Mouse (Mus musculus) hindbrain, embryonic 11.5 days (tissue): ENCODE results near the gene Olfr63. TPM values are rescaled to one million over a fixed set of nuclear protein-coding genes. Genes with fewer than 3 reads are reported as not detected.
"Not testable (repeated sequence)": the region's sequence is repeated elsewhere in the genome, so short reads cannot be mapped to it uniquely, and the experiment has no call there.

Experiments
- ATAC-seq: fragments of 200-750 bp; cut with Nextera tagmentation; 2 replicates; pipeline ENCODE4 v1.8.0; 2017; ENCODE audit warnings: mild to moderate bottlenecking, moderate TSS enrichment, moderate library complexity; ENCODE audit not compliant: low FRiP score
- DNase-seq: peaks from one replicate; pipeline ENCODE4 v3.0.0-alpha.2; 2015; ENCODE audit warnings: low spot score
- H3K27ac ChIP-seq: fragments of 300-500 bp; sonication (generic); 2 replicates; pipeline ENCODE4 v1.5.1; 2014; ENCODE audit warnings: mild to moderate bottlenecking, low read depth, low read length
- H3K27me3 ChIP-seq: fragments of 300-500 bp; sonication (generic); 2 replicates; pipeline ENCODE4 v1.6.1; 2014; ENCODE audit warnings: mild to moderate bottlenecking, low read length, moderate library complexity, mixed read lengths; ENCODE audit not compliant: control insufficient read depth, insufficient read depth
- H3K36me3 ChIP-seq: fragments of 300-500 bp; sonication (generic); 2 replicates; pipeline ENCODE4 v1.6.1; 2014; ENCODE audit warnings: mild to moderate bottlenecking, low read length, moderate library complexity, mixed read lengths; ENCODE audit not compliant: control insufficient read depth, insufficient read depth
- H3K4me1 ChIP-seq: fragments of 300-500 bp; sonication (generic); replicated peaks from 2 replicates; pipeline ENCODE4 v1.6.1; 2014; ENCODE audit warnings: low read length, mixed read lengths; ENCODE audit not compliant: control insufficient read depth, insufficient read depth
- H3K4me2 ChIP-seq: fragments of 300-500 bp; sonication (generic); replicated peaks from 2 replicates; pipeline ENCODE4 v1.6.1; 2014; ENCODE audit warnings: mild to moderate bottlenecking, low read depth, low read length
- H3K4me3 ChIP-seq: fragments of 300-500 bp; sonication (generic); 2 replicates; pipeline ENCODE4 v1.5.1; 2014; ENCODE audit warnings: low read depth, low read length
- H3K9ac ChIP-seq: fragments of 300-500 bp; sonication (generic); 2 replicates; pipeline ENCODE4 v1.6.1; 2014; ENCODE audit warnings: low read depth, low read length
- H3K9me3 ChIP-seq: fragments of 300-500 bp; sonication (generic); 2 replicates; pipeline ENCODE4 v1.6.1; 2016; ENCODE audit warnings: low read length; ENCODE audit not compliant: control insufficient read depth
- WGBS: fragments of 180-500 bp; shearing (Covaris S2); extraction: QIAGEN DNeasy Blood & Tissue Kit; methylation state at CpG from one replicate; pipeline ENCODE4 v1.1.7; 2014; 5-methylcytosine and 5-hydroxymethylcytosine counted together
- polyA plus RNA-seq: library from polyadenylated mRNA; unstranded; fragments of >200 nt; fragmentation: Nextera tagmentation; extraction: Ambion mirVana; gene quantifications from 2 replicates; pipeline ENCODE4 v1.2.1, GENCODE M21; 2014

The Olfr63 gene
- 0.03 and 0.05 TPM in 2 replicates for polyA plus RNA-seq

- H3K36me3 ChIP-seq: no peaks in the 10 kb centered on the region
- 80% methylated on average over 1 of the region's 1 CpGs for WGBS
- no peaks in the 10 kb centered on the region for H3K4me1 ChIP-seq
- no peak within 1 kb of the TSS for H3K27ac ChIP-seq
- no peak within 1 kb of the TSS for H3K4me2 ChIP-seq
- DNase-seq (no peak), ATAC-seq (no peak)
- no peak within 1 kb of the TSS for H3K4me3 ChIP-seq
- no peaks in the 10 kb centered on the region for H3K27me3 ChIP-seq
- H3K9ac ChIP-seq: no peak within 1 kb of the TSS
- H3K9me3 ChIP-seq: no peaks in the 10 kb centered on the region
Measured at GRCm38 (mm10) chr17:33264376-33264775, at the start of gene Olfr63. Gene Olfr63, plus strand, starts transcription at chr17:33264676.

GRCm38 (mm10) chr17:33221590-33221989 lies 42.9 kb upstream of the Olfr63 start, which contains the start of gene Olfr1564:
Gene Olfr1564, minus strand, starts transcription at chr17:33221690.
- H3K27ac ChIP-seq: no peak within 1 kb of the TSS
- H3K36me3 ChIP-seq: no peaks in the 10 kb centered on the region
- no peak within 1 kb of the TSS for H3K4me3 ChIP-seq
- no peaks in the 10 kb centered on the region for H3K4me1 ChIP-seq
- no peak within 1 kb of the TSS for H3K9ac ChIP-seq
- H3K4me2 ChIP-seq: no peak within 1 kb of the TSS
- no peak for ATAC-seq
- no peaks in the 10 kb centered on the region for H3K9me3 ChIP-seq
- no peaks in the 10 kb centered on the region for H3K27me3 ChIP-seq
- WGBS: 87% methylated on average over 2 of the region's 2 CpGs
- DNase-seq: no peak

GRCm38 (mm10) chr17:33236646-33237045 lies 27.8 kb upstream of the Olfr63 start:
- not testable (repeated sequence) for H3K4me3 ChIP-seq, H3K36me3 ChIP-seq, H3K4me2 ChIP-seq, H3K27ac ChIP-seq, ATAC-seq, H3K4me1 ChIP-seq, DNase-seq, H3K9me3 ChIP-seq, H3K27me3 ChIP-seq, H3K9ac ChIP-seq
- WGBS: 93% methylated on average over 1 of the region's 1 CpGs

- not testable (repeated sequence) for H3K4me1 ChIP-seq, H3K9me3 ChIP-seq, H3K36me3 ChIP-seq, H3K4me2 ChIP-seq, H3K27ac ChIP-seq, DNase-seq, H3K9ac ChIP-seq, H3K27me3 ChIP-seq, H3K4me3 ChIP-seq
- WGBS: 36% methylated on average over 1 of the region's 34 CpGs
- ATAC-seq: peak; percentile 98
Measured at GRCm38 (mm10) chr17:33254530-33255318, 9.8 kb upstream of the Olfr63 start, which contains the start of gene Zfp955a. Gene Zfp955a, minus strand, starts transcription at chr17:33255145.

- not testable (repeated sequence) for H3K4me1 ChIP-seq
- ATAC-seq: peak; percentile 46
Measured at GRCm38 (mm10) chr17:33255319-33255657, 9.2 kb upstream of the Olfr63 start.

GRCm38 (mm10) chr17:33268907-33269306 lies 4.4 kb downstream of the Olfr63 start:
- no peaks in the 10 kb centered on the region for H3K27me3 ChIP-seq
- no peak overlapping the region for H3K4me2 ChIP-seq
- H3K4me1 ChIP-seq: no peaks in the 10 kb centered on the region
- no peak overlapping the region for H3K9ac ChIP-seq
- ATAC-seq: no peak
- no peak for DNase-seq
- WGBS: 90% methylated on average over 9 of the region's 9 CpGs
- no peak overlapping the region for H3K27ac ChIP-seq
- no peak overlapping the region for H3K4me3 ChIP-seq
- no peaks in the 10 kb centered on the region for H3K36me3 ChIP-seq
- H3K9me3 ChIP-seq: no peaks in the 10 kb centered on the region

More at GRCm38 (mm10) chr17:33255319-33255657, 9.2 kb upstream of the Olfr63 start:
- H3K4me2 ChIP-seq, DNase-seq, H3K27ac ChIP-seq, H3K9me3 ChIP-seq, H3K4me3 ChIP-seq, H3K27me3 ChIP-seq, H3K36me3 ChIP-seq, H3K9ac ChIP-seq: not testable (repeated sequence)
- no CpG with 5 or more reads among the region's 2 CpGs for WGBS

- H3K27me3 ChIP-seq, H3K27ac ChIP-seq, DNase-seq, H3K36me3 ChIP-seq, H3K4me2 ChIP-seq, H3K9me3 ChIP-seq, H3K4me3 ChIP-seq, H3K4me1 ChIP-seq, H3K9ac ChIP-seq: not testable (repeated sequence)
- peak; percentile 99 for ATAC-seq
- WGBS: no CpG with 5 or more reads among the region's 25 CpGs
Measured at GRCm38 (mm10) chr17:33289039-33289875, 24.8 kb downstream of the Olfr63 start, which contains the start of gene Zfp955b. Gene Zfp955b, plus strand, starts transcription at chr17:33289544.

- ATAC-seq, H3K27me3 ChIP-seq, H3K9me3 ChIP-seq, H3K4me1 ChIP-seq, H3K36me3 ChIP-seq, H3K4me2 ChIP-seq, DNase-seq, H3K27ac ChIP-seq, H3K4me3 ChIP-seq, H3K9ac ChIP-seq: not testable (repeated sequence)
- no CpG with 5 or more reads among the region's 9 CpGs for WGBS
Measured at GRCm38 (mm10) chr17:33289876-33290149, 25.3 kb downstream of the Olfr63 start.
